In the genomic region with DNA sequence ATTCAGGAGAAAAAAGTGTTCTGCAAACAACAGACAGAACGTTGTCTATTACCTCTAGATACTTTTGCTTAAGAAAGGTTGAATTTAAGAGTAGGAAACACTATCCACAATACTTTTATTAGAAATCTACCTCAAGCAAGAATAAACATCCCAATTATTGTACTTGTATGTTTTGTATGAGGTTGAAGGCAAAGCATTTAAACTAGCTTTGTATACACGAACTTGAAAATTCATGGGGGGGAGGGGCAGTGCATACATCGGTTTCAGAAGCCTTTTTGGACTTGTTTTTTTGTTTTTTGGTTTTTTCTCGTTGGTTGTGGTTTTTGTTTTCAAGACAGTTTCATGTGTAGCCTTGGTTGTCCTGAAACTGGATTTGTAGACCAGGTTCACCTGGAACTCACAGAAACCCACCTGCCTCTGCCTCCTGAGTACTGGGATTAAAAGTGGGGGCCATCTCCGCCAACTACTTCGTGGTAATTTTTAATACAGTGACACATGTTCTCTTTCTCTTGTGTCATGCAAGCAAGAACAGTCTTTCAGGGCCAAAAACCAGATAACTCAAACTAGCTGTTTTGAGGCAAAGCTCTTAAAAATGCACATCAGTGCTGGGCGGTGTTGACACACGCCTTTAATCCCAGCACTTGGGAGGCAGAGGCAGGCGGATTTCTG, we compare ENCODE assay signal across 10 mouse cellular contexts. TPM values are rescaled to one million over a fixed set of nuclear protein-coding genes. Genes with fewer than 3 reads are reported as not detected.
DNase-seq lines count a peak whose midpoint lies in the region; ATAC-seq and TF ChIP-seq lines count a peak whose summit lies in the region.
"Had no signal": no experiment of that assay in that cellular context is flagged by ENCODE, and none has a peak within 500 bp of the region (broad histone marks: within the 10 kb centered on the region; RNA-seq: fewer than 3 reads in every experiment).

No protein-coding gene starts in this region.

- 0 out of 2 replicates have a peak overlapping the region, but pooled peaks have one; percentile 100 for H3K27ac ChIP-seq in lung, embryonic 14.5 days (ENCODE audit: low read depth)
- H3K27ac ChIP-seq in embryonic facial prominence, embryonic 13.5 days, result peak overlapping the region; percentile 100
- H3K27ac ChIP-seq in intestine, postnatal 0 days (ENCODE audit: low read depth, low read length), result no peak overlapping the region
- no peak overlapping the region; the same call in 1 of the 2 replicates for H3K27ac ChIP-seq in neural tube, embryonic 14.5 days (ENCODE audit: low read depth, low read length)

- H3K9ac ChIP-seq in lung, embryonic 14.5 days, result peak overlapping the region; percentile 95
- H3K9ac ChIP-seq in embryonic facial prominence, embryonic 13.5 days, result no peak overlapping the region
- H3K9ac ChIP-seq in intestine, postnatal 0 days (ENCODE audit: low read depth, low read length), result no peak overlapping the region
- no peak overlapping the region for H3K9ac ChIP-seq in neural tube, embryonic 14.5 days (replicated peaks; ENCODE audit: low read depth, low read length)

- 0 out of 2 replicates have a peak, but pooled peaks cover 5% of the 10 kb centered on the region for H3K36me3 ChIP-seq in lung, embryonic 14.5 days (ENCODE audit: insufficient read depth)
- H3K36me3 ChIP-seq in embryonic facial prominence, embryonic 13.5 days, result no peaks in the 10 kb centered on the region
- H3K36me3 ChIP-seq in intestine, postnatal 0 days (ENCODE audit: control insufficient read depth, insufficient read depth), result no peaks in the 10 kb centered on the region
- H3K36me3 ChIP-seq in neural tube, embryonic 14.5 days (ENCODE audit: control insufficient read depth, insufficient read depth, low read length), result no peaks in the 10 kb centered on the region

- H3K27me3 ChIP-seq in lung, embryonic 14.5 days (ENCODE audit: insufficient read depth, low read length), result no peaks in the 10 kb centered on the region
- no peaks in the 10 kb centered on the region for H3K27me3 ChIP-seq in embryonic facial prominence, embryonic 13.5 days
- no peaks in the 10 kb centered on the region for H3K27me3 ChIP-seq in intestine, postnatal 0 days (replicated peaks; ENCODE audit: control insufficient read depth, insufficient read depth, low read length)
- no peaks in the 10 kb centered on the region for H3K27me3 ChIP-seq in neural tube, embryonic 14.5 days (ENCODE audit: control insufficient read depth, insufficient read depth, low read length)

- TF ChIP-seq CTCF in lung, embryonic 14.5 days (IDR thresholded peaks at IDR 0.05; ENCODE audit: low read depth), result no peak
- no peak for TF ChIP-seq CTCF in intestine, postnatal 0 days (IDR thresholded peaks at IDR 0.05; ENCODE audit: low read depth)

- ATAC-seq in lung, embryonic 14.5 days (ENCODE audit: insufficient read depth), result no peak
- ATAC-seq in embryonic facial prominence, embryonic 13.5 days (ENCODE audit: insufficient number of reproducible peaks, insufficient read depth, low FRiP score, low TSS enrichment, low read depth), result no peak
- no peak for ATAC-seq in intestine, postnatal 0 days
- ATAC-seq in neural tube, embryonic 14.5 days (ENCODE audit: low read depth), result no peak
- no peak for ATAC-seq in inflammation-experienced regulatory T-cells, adult 6 months

- H3K4me2 ChIP-seq in lung, embryonic 14.5 days, result peak overlapping the region; percentile 89
- H3K4me2 ChIP-seq in embryonic facial prominence, embryonic 13.5 days, result peak overlapping the region; percentile 71
- H3K4me2 ChIP-seq in intestine, postnatal 0 days (replicated peaks; ENCODE audit: low read depth), result peak overlapping the region; percentile 69
- peak overlapping the region; percentile 57 for H3K4me2 ChIP-seq in neural tube, embryonic 14.5 days (ENCODE audit: low read depth, low read length)

- intact Hi-C loops in gastrocnemius, postnatal 36 days (cut with DNase I), result loop anchor here (5.0 kb wide), 1 partner anchor 66 kb away; no protein-coding TSS in a partner anchor

- no peaks in the 10 kb centered on the region for H3K4me1 ChIP-seq in lung, embryonic 14.5 days (ENCODE audit: insufficient read depth)
- H3K4me1 ChIP-seq in embryonic facial prominence, embryonic 13.5 days, result peaks cover 3% of the 10 kb centered on the region; the same call in 1 of the 2 replicates
- H3K4me1 ChIP-seq in intestine, postnatal 0 days (replicated peaks; ENCODE audit: control insufficient read depth, insufficient read depth, low read length), result peaks cover 4% of the 10 kb centered on the region; the same call in 1 of the 2 replicates
- H3K4me1 ChIP-seq in neural tube, embryonic 14.5 days (ENCODE audit: control insufficient read depth, insufficient read depth, low read length), result peaks cover 15% of the 10 kb centered on the region

- no peak for DNase-seq in lung, embryonic 14.5 days
- DNase-seq in lung, postnatal 14 days, result no peak
- DNase-seq in yolk sac, embryonic 10.5 days (ENCODE audit: low spot score), result no peak
- no peak for DNase-seq in gastrocnemius, postnatal 36 days

- peak overlapping the region; percentile 87 for H3K4me3 ChIP-seq in lung, embryonic 14.5 days (ENCODE audit: low read depth, low read length)
- peak overlapping the region; percentile 97 for H3K4me3 ChIP-seq in embryonic facial prominence, embryonic 13.5 days
- peak overlapping the region; percentile 99; the same call in 1 of the 2 replicates for H3K4me3 ChIP-seq in intestine, postnatal 0 days (ENCODE audit: low read depth, low read length)
- peak overlapping the region; percentile 100 for H3K4me3 ChIP-seq in neural tube, embryonic 14.5 days (ENCODE audit: low read depth, low read length)

- 71% methylated on average over 9 of the region's 9 CpGs for WGBS in lung, embryonic 14.5 days
- 78% methylated on average over 9 of the region's 9 CpGs for WGBS in embryonic facial prominence, embryonic 13.5 days
- 76% methylated on average over 9 of the region's 9 CpGs for WGBS in intestine, postnatal 0 days
- 79% methylated on average over 9 of the region's 9 CpGs for WGBS in neural tube, embryonic 14.5 days

- H3K9me3 ChIP-seq in lung, embryonic 14.5 days (ENCODE audit: low read depth, low read length), result no peaks in the 10 kb centered on the region
- H3K9me3 ChIP-seq in embryonic facial prominence, embryonic 13.5 days, result no peaks in the 10 kb centered on the region
- H3K9me3 ChIP-seq in intestine, postnatal 0 days (ENCODE audit: control insufficient read depth), result no peaks in the 10 kb centered on the region
- no peaks in the 10 kb centered on the region for H3K9me3 ChIP-seq in neural tube, embryonic 14.5 days (ENCODE audit: control insufficient read depth, low read length)

RNA-seq across cellular contexts. Expression of gene Sp3, which starts 1.3 kb away (rescaled TPM):
- polyA plus RNA-seq in lung, embryonic 14.5 days (2014; fragmentation: Nextera tagmentation; extraction: Ambion mirVana), result 66.8 and 72.3 TPM in 2 replicates
- polyA plus RNA-seq in embryonic facial prominence, embryonic 13.5 days (2015; fragmentation: Nextera tagmentation; extraction: Ambion mirVana), result 67.4 and 69.0 TPM in 2 replicates
- polyA plus RNA-seq in intestine, postnatal 0 days (2015; fragmentation: Nextera tagmentation; extraction: Ambion mirVana), result 25.4 and 28.0 TPM in 2 replicates
- 45.3 and 48.6 TPM in 2 replicates for polyA plus RNA-seq in neural tube, embryonic 14.5 days (2014; fragmentation: Nextera tagmentation; extraction: Ambion mirVana)
- 10 to 100 TPM; 19.7 to 21.1 TPM for total RNA-seq in gastrocnemius, postnatal 36 days (2021)
- 10 to 100 TPM; 48.5 to 64.8 (median 62.2) TPM for polyA plus RNA-seq in inflammation-experienced regulatory T-cells, adult 6 months (2017; shearing (Covaris generic))

RNA-seq across cellular contexts. Expression of gene Gm11084, which starts 4.9 kb away (rescaled TPM):
- polyA plus RNA-seq in lung, embryonic 14.5 days (2014; fragmentation: Nextera tagmentation; extraction: Ambion mirVana), result not detected in 2 replicates
- not detected in 2 replicates for polyA plus RNA-seq in embryonic facial prominence, embryonic 13.5 days (2015; fragmentation: Nextera tagmentation; extraction: Ambion mirVana)
- not detected in 2 replicates for polyA plus RNA-seq in intestine, postnatal 0 days (2015; fragmentation: Nextera tagmentation; extraction: Ambion mirVana)
- not detected in 2 replicates for polyA plus RNA-seq in neural tube, embryonic 14.5 days (2014; fragmentation: Nextera tagmentation; extraction: Ambion mirVana)
- not detected for total RNA-seq in gastrocnemius, postnatal 36 days (2021)
- polyA plus RNA-seq in inflammation-experienced regulatory T-cells, adult 6 months (2017; shearing (Covaris generic)), result not detected
- total RNA-seq: adrenal gland, postnatal 4 days had no signal
- polyA plus RNA-seq: large intestine, adult 2 months had no signal

Comparison
In these comparisons a context has a peak if more than half of its experiments do, and no peak if none do; other contexts are left out.
1. H3K27ac ChIP-seq: peak in lung, embryonic 14.5 days (single experiment) and embryonic facial prominence, embryonic 13.5 days (single experiment); none in intestine, postnatal 0 days (single experiment) and neural tube, embryonic 14.5 days (single experiment).
2. Peak in every context shown above with its lines, with median percentiles within 50 percentile points of each other: H3K4me2 ChIP-seq and H3K4me3 ChIP-seq.